In the genomic region with DNA sequence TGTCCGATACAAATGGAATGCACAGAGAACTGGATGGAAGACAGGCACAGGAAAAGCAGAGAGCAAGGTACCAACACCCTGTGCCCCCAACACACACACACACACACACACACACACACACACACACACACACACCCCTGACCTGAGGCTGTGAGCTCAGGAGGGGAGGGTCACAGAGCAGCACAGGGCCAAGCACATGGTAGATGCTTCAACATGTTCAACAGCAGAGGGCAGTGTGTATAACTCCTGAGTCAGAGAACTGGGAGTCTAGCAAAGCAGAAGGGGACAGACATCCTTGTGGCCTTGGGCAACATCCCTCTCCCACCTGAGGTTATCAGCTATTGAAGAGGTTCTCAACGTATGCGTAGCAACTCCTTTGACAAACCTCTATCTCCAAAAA, we compare ENCODE assay signal across 8 mouse cellular contexts. TPM values are rescaled to one million over a fixed set of nuclear protein-coding genes. Genes with fewer than 3 reads are reported as not detected.
DNase-seq lines count a peak whose midpoint lies in the region; ATAC-seq and TF ChIP-seq lines count a peak whose summit lies in the region.

No protein-coding gene starts in this region.

- no peak overlapping the region for H3K9ac ChIP-seq in intestine, embryonic 15.5 days
- no peak overlapping the region for H3K9ac ChIP-seq in midbrain, embryonic 13.5 days (replicated peaks)

- H3K9me3 ChIP-seq in embryonic facial prominence, embryonic 10.5 days = no peaks in the 10 kb centered on the region
- H3K9me3 ChIP-seq in intestine, embryonic 15.5 days = no peaks in the 10 kb centered on the region
- H3K9me3 ChIP-seq in midbrain, embryonic 13.5 days = no peaks in the 10 kb centered on the region

- peak; percentile 93 for ATAC-seq in frontal cortex, adult (ENCODE audit: low TSS enrichment)
- 0 out of 2 replicates have a peak, but pooled peaks have one; percentile 49 for ATAC-seq in intestine, embryonic 15.5 days
- peak; percentile 65 for ATAC-seq in midbrain, embryonic 13.5 days

- H3K79me3 ChIP-seq in C2C12 (ENCODE audit: low read depth) = no peaks in the 10 kb centered on the region

- no peak overlapping the region for H3ac ChIP-seq in C2C12 (ENCODE audit: control insufficient read depth, insufficient read length, low read depth)

- WGBS in embryonic facial prominence, embryonic 10.5 days = 76% methylated on average over 3 of the region's 3 CpGs
- 68% methylated on average over 3 of the region's 3 CpGs for WGBS in intestine, embryonic 15.5 days
- 66% methylated on average over 3 of the region's 3 CpGs for WGBS in midbrain, embryonic 13.5 days

- H3K27me3 ChIP-seq in C2C12 (ENCODE audit: control insufficient read depth, insufficient read depth, insufficient read length) = no peaks in the 10 kb centered on the region
- H3K27me3 ChIP-seq in embryonic facial prominence, embryonic 10.5 days (replicated peaks; ENCODE audit: low read depth, poor library complexity, severe bottlenecking) = no peaks in the 10 kb centered on the region
- H3K27me3 ChIP-seq in intestine, embryonic 15.5 days (replicated peaks) = no peaks in the 10 kb centered on the region
- no peaks in the 10 kb centered on the region for H3K27me3 ChIP-seq in midbrain, embryonic 13.5 days

- H3K36me3 ChIP-seq in C2C12 (ENCODE audit: control insufficient read depth, insufficient read depth) = no peaks in the 10 kb centered on the region
- no peaks in the 10 kb centered on the region for H3K36me3 ChIP-seq in embryonic facial prominence, embryonic 10.5 days (replicated peaks)
- H3K36me3 ChIP-seq in intestine, embryonic 15.5 days = no peaks in the 10 kb centered on the region; the same call in 1 of the 2 replicates
- 0 out of 2 replicates have a peak, but pooled peaks cover 7% of the 10 kb centered on the region for H3K36me3 ChIP-seq in midbrain, embryonic 13.5 days

- peak; percentile 30 for TF ChIP-seq CTCF in C2C12 (IDR thresholded peaks at IDR 0.05; ENCODE audit: control insufficient read depth, insufficient read depth, insufficient read length)

- H3K4me1 ChIP-seq in embryonic facial prominence, embryonic 10.5 days = no peaks in the 10 kb centered on the region
- no peaks in the 10 kb centered on the region for H3K4me1 ChIP-seq in intestine, embryonic 15.5 days (replicated peaks)
- 0 out of 2 replicates have a peak, but pooled peaks cover 4% of the 10 kb centered on the region for H3K4me1 ChIP-seq in midbrain, embryonic 13.5 days (replicated peaks)

- H3K4me3 ChIP-seq in C2C12 (ENCODE audit: insufficient read depth, poor library complexity, severe bottlenecking) = no peak overlapping the region
- no peak overlapping the region for H3K4me3 ChIP-seq in embryonic facial prominence, embryonic 10.5 days
- H3K4me3 ChIP-seq in intestine, embryonic 15.5 days (replicated peaks) = no peak overlapping the region
- no peak overlapping the region for H3K4me3 ChIP-seq in midbrain, embryonic 13.5 days (replicated peaks)

- no peaks in the 10 kb centered on the region for H3K79me2 ChIP-seq in C2C12 (ENCODE audit: control insufficient read depth, insufficient read depth)

- no peak overlapping the region for H3K4me2 ChIP-seq in intestine, embryonic 15.5 days (replicated peaks)
- H3K4me2 ChIP-seq in midbrain, embryonic 13.5 days (replicated peaks) = no peak overlapping the region

- no peak overlapping the region for H3K27ac ChIP-seq in embryonic facial prominence, embryonic 10.5 days (replicated peaks)
- no peak overlapping the region for H3K27ac ChIP-seq in intestine, embryonic 15.5 days
- no peak overlapping the region for H3K27ac ChIP-seq in midbrain, embryonic 13.5 days

- no peak for DNase-seq in frontal cortex, postnatal 10 days (ENCODE audit: low spot score in 2 of 2)
- peak; percentile 26 for DNase-seq in embryonic facial prominence, embryonic 10.5 days (ENCODE audit: low spot score)
- no peak for DNase-seq in ovary, postnatal 10 days (ENCODE audit: low spot score)
- no peak for DNase-seq in cerebellum, adult 11 months

TF ChIP-seq in C2C12, 6 proteins besides CTCF, POLR2A, EP300 and RAD21:
- TF ChIP-seq MYOG (IDR thresholded peaks at IDR 0.05; ENCODE audit: control insufficient read depth, extremely low read depth, insufficient read length) = no peak
- no peak for TF ChIP-seq MAX (IDR thresholded peaks at IDR 0.05)
- TF ChIP-seq MYOD1 (IDR thresholded peaks at IDR 0.05; ENCODE audit: control insufficient read depth, insufficient read length, low read depth) = no peak
- TF ChIP-seq CEBPB (IDR thresholded peaks at IDR 0.05; ENCODE audit: low read depth) = no peak
- no peak for TF ChIP-seq USF1 (IDR thresholded peaks at IDR 0.05; ENCODE audit: low read depth)
- no peak for TF ChIP-seq FOSL1 (IDR thresholded peaks at IDR 0.05; ENCODE audit: insufficient read depth, low read length, poor library complexity, severe bottlenecking)
TF ChIP-seq in C2C12: peak in this region for 0.

RNA-seq across cellular contexts. Expression of gene Katnb1, which starts 32.8 kb away (rescaled TPM):
- polyA plus RNA-seq in C2C12 (2012; fragmentation: generic; extraction: Trizol) = 23.7 TPM
- 30.5 and 33.3 TPM in 2 replicates for polyA plus RNA-seq in embryonic facial prominence, embryonic 10.5 days (2016; fragmentation: Nextera tagmentation; extraction: Ambion mirVana)
- 13.9 and 14.6 TPM in 2 replicates for polyA plus RNA-seq in intestine, embryonic 15.5 days (2015; fragmentation: Nextera tagmentation; extraction: Ambion mirVana)
- 38.8 and 39.7 TPM in 2 replicates for polyA plus RNA-seq in midbrain, embryonic 13.5 days (2015; fragmentation: Nextera tagmentation; extraction: Ambion mirVana)

RNA-seq across cellular contexts. Expression of gene Drc7, which starts 58.8 kb away (rescaled TPM):
- 0.09 TPM for polyA plus RNA-seq in C2C12 (2012; fragmentation: generic; extraction: Trizol)
- 0.10 and 0.15 TPM in 2 replicates for polyA plus RNA-seq in embryonic facial prominence, embryonic 10.5 days (2016; fragmentation: Nextera tagmentation; extraction: Ambion mirVana)
- not detected in 2 replicates for polyA plus RNA-seq in intestine, embryonic 15.5 days (2015; fragmentation: Nextera tagmentation; extraction: Ambion mirVana)
- 0.24 and 0.58 TPM in 2 replicates for polyA plus RNA-seq in midbrain, embryonic 13.5 days (2015; fragmentation: Nextera tagmentation; extraction: Ambion mirVana)
